Mouse (Mus musculus) gastrocnemius, adult 18-20 months (tissue): Measurements from ENCODE around the gene Hsd17b7. TPM values are rescaled to one million over a fixed set of nuclear protein-coding genes. Genes with fewer than 3 reads are reported as not detected.

ENCODE experiments used
- DNase-seq: peaks from one replicate; pipeline ENCODE4 v3.0.0; 2021; ENCODE audit warnings: low spot score
- total RNA-seq, 2 experiments: library from RNA; stranded (reverse); gene quantifications; 2 replicates each; pipeline ENCODE4 v1.2.3; 2021

Hsd17b7 gene
- total RNA-seq, 2 experiments from 2014 or later: 11.1 to 15.4 TPM

DNA sequence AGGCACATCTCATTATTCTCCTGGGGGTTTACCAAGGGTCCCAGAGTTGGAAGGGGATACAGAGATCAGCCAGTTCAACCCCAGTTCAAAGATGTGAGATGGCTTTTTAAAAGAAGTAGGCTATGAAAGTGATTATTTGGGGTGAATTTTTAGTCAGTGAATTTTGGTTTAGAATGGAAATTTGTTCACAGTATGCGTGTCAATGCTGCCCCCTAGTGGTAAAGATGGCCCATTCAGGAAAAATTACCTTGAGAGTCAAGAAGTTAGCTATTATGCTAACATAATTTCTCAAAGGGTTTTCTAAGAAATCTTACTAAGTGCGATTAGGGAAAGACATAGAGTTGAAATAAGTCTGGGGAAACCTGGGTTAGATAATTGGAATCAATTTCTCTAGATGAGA, 29.7 kb downstream of the Hsd17b7 start:
- DNase-seq: peak; percentile 40

DNA sequence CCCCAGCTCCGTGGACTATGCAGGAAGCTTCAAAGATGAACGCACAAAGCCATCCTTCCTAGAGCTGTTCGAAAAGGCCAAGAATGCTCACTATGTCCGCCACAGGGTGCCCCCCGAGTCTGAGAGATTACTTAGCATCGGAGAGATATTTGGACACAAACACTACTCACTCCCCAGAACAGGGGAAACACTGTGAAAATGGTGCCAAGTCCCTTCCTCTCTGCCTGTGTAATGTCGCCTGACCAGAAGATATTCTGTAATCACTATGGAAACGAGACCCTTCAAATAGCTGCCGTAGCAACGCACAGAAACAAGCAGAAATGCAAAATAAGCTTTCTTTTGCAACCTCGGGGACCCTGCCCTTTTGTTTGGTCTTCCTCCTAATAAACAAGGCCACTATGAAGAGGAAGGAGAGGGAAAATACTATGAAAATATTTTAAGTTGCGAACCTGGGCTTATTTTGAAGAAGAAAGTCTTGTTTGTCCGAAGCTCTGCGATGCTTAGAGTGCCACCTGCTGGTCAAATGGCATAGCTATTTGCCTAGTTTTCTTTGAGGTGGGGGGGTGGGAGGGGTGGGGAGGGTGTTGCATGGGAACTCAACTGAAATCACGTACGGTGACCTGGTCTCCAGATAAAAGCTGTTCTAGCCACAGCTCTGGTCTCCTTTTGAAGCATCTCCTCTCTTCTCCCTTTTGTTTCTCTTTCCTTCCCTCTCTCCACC, 34.9 kb downstream of the Hsd17b7 start:
- DNase-seq: peak; percentile 55

DNA sequence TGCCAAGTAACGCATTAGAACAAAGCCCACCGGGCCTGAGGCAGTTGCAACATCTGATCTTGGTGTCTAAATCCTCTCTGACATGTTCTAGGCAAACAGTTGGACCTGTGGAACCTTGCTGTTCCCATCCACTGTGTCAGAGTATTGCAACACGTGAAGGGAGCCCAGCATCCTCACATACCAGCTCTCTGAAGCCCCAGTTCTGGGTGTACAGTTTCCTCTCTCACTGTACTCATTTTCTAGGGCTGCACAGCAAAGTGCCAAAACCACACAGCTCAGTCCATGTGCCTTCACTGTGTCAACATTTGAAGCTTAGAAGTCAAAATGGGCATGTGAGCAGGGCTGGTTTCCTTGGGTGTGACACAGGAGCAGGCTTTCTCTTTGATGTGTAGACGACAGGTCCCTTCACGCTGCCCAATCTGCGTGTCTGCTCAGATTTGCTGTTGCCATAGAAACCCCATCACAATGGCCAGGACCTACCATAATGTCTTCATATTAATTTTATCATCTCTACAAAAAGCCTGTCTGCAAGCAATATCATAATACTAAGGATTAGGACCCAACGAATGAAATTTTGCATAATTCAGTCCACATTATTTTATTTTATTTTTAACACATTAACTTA, 36.8 kb downstream of the Hsd17b7 start:
- no peak for DNase-seq

DNA sequence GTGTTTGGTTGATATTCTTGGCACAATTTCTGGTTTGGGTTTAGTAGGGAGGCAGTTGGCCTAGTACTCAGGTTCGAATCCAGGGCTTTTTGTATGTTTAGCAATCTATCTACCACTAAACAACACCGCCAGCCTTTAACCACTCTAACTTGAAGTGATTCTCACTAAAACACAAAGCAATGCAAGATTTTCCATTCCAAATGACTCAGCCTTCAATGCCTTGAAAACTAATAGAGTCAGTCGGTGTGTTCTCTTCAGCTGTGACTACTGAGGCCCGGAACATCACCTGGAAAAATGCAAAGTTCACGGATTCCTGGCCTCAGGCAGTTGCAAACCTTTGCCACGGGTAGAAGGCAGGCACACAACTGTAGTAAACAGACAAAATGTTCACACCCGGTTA, 37.3 kb downstream of the Hsd17b7 start:
- no peak for DNase-seq

DNA sequence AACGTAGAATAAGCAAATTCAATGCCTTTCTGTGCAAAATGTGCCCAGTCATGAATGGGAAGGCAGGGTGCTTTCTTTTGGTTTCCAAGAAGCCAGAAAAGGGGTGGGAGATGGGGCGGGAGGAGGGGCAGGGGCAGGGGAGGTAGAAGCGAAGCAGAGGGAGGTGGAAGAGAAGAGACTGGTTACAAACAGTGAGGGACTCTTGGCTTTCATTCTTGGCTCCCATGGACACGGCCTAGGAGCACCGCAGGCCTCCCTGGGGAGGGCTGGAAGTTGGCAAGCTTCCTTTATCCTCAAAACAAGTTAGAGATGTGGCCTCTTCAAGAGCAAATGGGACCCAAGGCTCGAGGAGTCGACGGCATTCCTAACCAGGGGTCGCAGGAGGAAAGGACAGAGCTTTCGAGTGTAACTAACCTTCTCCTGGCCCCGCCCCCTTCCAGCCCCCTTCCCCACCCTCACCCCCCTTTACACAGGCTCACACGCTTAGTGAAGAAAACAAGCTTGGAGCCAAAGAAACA, 40.5 kb downstream of the Hsd17b7 start, which contains the start of gene Ccdc190:
Gene Ccdc190, plus strand, starts transcription at position 195 of the 518 bp plus-strand sequence.
- DNase-seq: peak; percentile 49

DNA sequence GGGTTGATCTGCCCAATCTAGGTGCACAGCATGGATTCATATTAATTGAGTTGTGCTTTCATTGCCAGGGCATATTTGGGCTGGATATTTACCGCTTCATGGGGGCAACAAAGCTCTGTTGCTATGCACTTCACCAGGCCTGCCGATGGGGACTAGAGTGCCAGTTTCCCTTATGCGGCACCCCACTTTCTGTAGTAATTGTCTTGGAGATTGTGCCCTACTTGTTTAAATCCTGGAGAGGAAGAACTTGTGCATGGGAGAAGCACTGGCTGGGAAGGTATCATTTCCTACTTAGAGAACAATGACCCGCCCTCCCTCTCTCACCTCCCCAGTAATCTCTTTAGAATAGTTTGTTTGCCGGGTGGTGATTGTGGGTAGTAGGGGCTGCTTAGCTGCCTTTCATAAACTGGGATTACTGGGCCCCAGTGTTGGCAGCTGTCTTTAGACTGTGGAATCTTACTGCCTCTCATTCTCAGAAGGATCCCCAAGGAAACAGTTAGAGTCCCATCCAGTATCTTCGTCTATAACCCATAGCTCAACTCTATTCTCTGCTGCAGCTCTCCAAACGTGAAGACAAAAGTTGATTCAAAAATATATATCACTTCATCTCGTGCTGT, 41.2 kb downstream of the Hsd17b7 start:
- no peak for DNase-seq

DNA sequence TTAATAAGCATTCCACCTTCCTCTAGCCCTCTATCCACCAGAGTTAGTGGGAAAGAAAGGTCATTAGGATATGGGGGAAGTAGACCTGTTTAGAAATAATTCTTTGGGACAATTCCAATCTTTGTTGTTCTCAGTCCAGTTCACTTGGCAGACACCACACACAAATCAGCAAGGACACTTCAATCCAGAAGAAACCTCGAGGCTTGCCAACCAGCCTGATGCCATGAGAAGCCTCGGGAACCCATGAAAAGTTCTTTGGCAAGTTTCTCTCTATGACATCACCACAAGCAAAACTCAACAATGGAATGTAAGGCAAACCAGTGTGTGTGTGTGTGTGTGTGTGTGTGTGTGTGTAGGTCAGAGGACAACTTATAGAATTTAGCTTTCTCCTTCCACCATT, 44.5 kb downstream of the Hsd17b7 start:
- no peak for DNase-seq

GRCm38 (mm10) chr1:169921710-169922211, 47.3 kb downstream of the Hsd17b7 start:
- peak; percentile 53 for DNase-seq

DNA sequence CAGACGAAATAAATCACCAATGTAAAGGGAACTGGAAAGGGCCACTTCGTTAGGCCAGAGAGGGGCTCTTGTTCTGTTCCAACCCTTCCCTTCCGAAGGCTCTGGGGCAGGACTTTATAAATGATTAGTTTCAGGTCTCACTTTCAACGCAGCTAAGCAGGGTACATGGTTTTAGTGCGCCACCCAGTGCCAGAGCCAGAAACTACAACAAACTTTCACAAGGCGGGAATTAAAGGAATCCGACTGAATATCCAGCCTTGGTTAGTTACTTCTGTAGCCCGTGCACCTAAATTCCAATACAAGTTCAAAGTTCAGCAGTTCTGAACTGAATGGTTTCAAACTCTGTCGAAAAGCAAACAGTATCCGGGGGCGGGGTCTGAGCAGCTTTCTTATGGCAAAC, 49.8 kb downstream of the Hsd17b7 start:
- DNase-seq: peak; percentile 72

GRCm38 (mm10) chr1:169917998-169918397, 51.0 kb downstream of the Hsd17b7 start:
- DNase-seq: peak; percentile 68

GRCm38 (mm10) chr1:169917115-169917796, 51.8 kb downstream of the Hsd17b7 start:
- DNase-seq: no peak

DNA sequence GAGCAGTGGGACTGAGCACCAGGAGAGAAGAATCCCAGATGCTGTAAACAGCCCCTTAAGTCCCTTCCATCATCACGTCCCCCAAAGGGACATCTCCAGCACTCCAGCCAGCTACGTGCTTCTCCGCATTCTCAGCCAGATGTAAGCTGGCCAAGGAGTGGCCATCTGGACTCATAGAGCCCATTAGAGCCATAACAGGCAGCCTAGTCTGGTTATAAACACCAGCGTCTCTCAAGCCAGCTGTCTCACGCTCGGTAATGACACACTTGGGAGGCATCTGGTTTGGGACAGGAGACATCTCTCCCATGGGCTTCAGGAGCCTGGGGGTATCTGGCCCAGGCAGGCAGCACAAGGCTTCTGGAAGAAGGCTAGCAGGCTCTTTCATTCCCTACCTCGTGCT, 52.4 kb downstream of the Hsd17b7 start:
- DNase-seq: peak; percentile 65

DNA sequence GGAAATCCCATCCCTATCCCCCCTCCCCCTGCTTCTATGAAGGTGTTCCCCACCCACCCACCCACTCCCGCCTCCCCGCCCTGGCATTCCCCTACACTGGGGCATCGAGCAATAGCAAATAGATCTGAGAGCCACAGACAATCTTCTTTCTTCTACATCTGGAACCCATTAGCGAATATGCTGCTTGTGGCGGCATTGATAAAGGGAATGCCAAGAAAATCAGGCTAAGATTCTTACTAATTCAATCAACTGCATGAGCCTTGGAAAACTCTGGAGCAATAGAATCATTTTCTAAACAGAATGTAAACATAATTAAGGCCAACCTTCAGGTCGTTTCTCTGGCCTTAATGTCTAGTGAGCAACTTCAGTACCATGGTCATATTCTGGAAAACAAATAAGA, 57.5 kb downstream of the Hsd17b7 start:
- no peak for DNase-seq

GRCm38 (mm10) chr1:169910751-169911150, 58.3 kb downstream of the Hsd17b7 start:
- no peak for DNase-seq

DNA sequence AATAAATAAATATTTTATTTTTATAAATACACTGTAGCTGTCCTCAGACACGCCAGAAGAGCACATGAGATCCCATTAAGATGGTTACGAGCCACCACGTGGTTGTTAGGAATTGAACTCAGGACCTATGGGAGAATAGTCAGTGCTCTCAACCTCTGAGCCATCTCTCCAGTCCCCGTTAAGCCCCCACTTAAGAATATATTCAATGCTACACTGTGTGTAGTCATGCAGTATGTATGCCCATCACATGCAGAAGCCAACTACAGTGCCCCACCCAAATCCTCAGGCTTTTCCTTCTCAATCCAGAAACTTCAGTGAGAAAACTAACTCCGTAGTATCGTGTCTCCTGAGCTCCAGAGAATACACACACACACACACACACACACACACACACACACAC, 59.4 kb downstream of the Hsd17b7 start:
- DNase-seq: no peak

DNA sequence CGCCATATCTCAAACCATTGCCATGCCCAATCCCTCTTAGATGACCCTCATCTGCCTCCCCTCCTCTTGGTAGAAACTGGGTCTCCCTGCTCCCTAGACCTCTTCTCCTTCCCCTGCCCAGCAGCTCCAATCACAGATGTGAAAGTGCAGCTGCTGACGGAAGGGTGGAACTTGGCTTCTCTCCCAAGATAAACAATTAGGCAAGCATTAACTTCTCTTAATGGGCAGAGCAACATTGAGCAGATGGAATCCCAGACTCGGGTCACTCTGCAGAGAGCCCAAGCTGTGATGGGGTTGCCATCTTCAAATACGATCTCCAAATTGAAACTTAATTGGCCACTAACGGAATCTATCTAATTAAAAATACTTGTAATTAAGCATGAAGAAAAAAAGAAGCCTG, 59.9 kb downstream of the Hsd17b7 start:
- no peak for DNase-seq

DNA sequence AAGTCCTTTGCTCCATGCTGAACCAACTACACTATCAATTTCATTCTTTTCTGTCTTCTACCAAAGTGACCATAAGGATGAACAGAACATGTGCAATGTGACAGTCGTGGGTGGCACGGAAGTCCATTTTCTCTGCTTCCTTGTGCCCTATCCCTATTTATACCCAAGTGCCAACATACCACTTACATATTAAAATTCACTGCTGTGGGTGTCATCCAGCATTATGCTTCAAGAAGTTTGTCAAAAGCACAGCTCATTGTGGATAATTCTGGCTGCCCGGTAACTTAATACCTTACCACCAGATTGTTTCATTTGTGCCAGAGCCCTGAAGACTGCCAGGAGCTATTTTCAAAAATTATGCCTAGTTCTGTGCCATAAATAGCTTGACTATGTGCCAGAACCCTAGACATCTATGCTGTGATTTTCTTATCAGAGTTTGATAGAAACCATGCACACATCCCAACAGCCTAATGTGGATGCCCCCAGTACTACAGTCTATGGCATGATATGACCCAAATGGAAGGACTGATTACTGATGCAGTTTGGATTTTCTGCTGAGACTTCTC, 68.2 kb downstream of the Hsd17b7 start:
- peak; percentile 54 for DNase-seq
